In genomic region chr2:152777081-152777480, GRCm38 (mm10) we compare ENCODE assay signal across 19 mouse cellular contexts. TPM values are rescaled to one million over a fixed set of nuclear protein-coding genes. Genes with fewer than 3 reads are reported as not detected.
"Had no signal": no experiment of that assay in that cellular context is flagged by ENCODE, and none has a peak within 500 bp of the region (broad histone marks: within the 10 kb centered on the region; RNA-seq: fewer than 3 reads in every experiment).

No protein-coding gene starts in this region.

- H3K27me3 ChIP-seq: lung, embryonic 15.5 days; megakaryocyte, embryonic 14.5 days; midbrain, embryonic 12.5 days; neural tube, embryonic 12.5 days; stomach, embryonic 15.5 days had no signal

- H3K4me1 ChIP-seq: midbrain, embryonic 12.5 days; neural tube, embryonic 12.5 days had no signal

- H3K9ac ChIP-seq: liver, embryonic 13.5 days; liver, embryonic 15.5 days; liver, postnatal 0 days; lung, embryonic 15.5 days; midbrain, embryonic 12.5 days; neural tube, embryonic 12.5 days; stomach, embryonic 15.5 days had no signal

- H3K4me2 ChIP-seq: liver, embryonic 13.5 days; liver, embryonic 15.5 days; lung, embryonic 15.5 days; midbrain, embryonic 12.5 days; neural tube, embryonic 12.5 days; stomach, embryonic 15.5 days had no signal

- DNase-seq: liver, embryonic 13.5 days; liver, postnatal 0 days; lung, adult 2 months; lung, postnatal 14 days; lung, postnatal 36 days; midbrain, embryonic 14.5 days; thymus, postnatal 25 days; thymus, postnatal 4 days had no signal

- H3K9me3 ChIP-seq: liver, embryonic 13.5 days; liver, embryonic 15.5 days; lung, embryonic 15.5 days; megakaryocyte, embryonic 14.5 days; midbrain, embryonic 12.5 days; neural tube, embryonic 12.5 days; stomach, embryonic 15.5 days had no signal

- H3K27ac ChIP-seq: liver, embryonic 15.5 days; lung, embryonic 15.5 days; macrophage; midbrain, embryonic 12.5 days; neural tube, embryonic 12.5 days; stomach, embryonic 15.5 days; stomach, postnatal 0 days had no signal

- ATAC-seq: liver, postnatal 0 days; lung, postnatal 0 days had no signal

- H3K4me3 ChIP-seq: liver, embryonic 13.5 days; liver, embryonic 15.5 days; lung, embryonic 15.5 days; megakaryocyte, embryonic 14.5 days; midbrain, embryonic 12.5 days; neural tube, embryonic 12.5 days; stomach, embryonic 15.5 days had no signal

RNA-seq across cellular contexts. Expression of gene Cox4i2, which starts 23.1 kb away (rescaled TPM):
- total RNA-seq: monocyte, adult 5-6 weeks; neutrophil, adult 5-6 weeks had no signal
- polyA plus RNA-seq: macrophage had no signal
